Mouse (Mus musculus): ENCODE data around the gene Otulin.

The Otulin gene

GRCm38 (mm10) chr15:27502338-27502737 is 128.2 kb downstream of the Otulin start:
- no peak for DNase-seq (ENCODE audit: low spot score)

- no peak for DNase-seq (ENCODE audit: low spot score)
Measured at GRCm38 (mm10) chr15:27500390-27500789, 130.1 kb downstream of the Otulin start.

DNA sequence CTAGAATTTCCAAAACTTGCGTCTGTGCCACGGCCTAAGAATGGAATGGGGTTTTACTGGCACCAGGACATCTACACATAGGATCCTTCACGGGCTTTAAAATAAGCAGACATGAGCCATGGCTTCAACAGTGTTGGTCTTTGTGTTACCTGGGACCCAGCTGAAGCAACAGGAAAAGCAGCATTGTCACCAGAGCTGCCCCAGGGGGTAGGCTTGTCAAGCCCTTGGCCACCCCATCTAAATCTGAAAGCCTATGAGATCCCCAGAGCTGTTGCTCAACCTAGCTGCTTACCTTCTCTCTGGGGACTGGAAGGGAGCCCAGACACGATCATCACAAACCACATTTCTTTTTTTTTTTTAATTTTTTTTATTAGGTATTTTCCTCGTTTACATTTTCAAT is 132.4 kb downstream of the Otulin start:
- no peak for DNase-seq (ENCODE audit: low spot score)

GRCm38 (mm10) chr15:27497300-27497997 is 133.0 kb downstream of the Otulin start:
- no peak for DNase-seq (ENCODE audit: low spot score)

- no peak for DNase-seq (ENCODE audit: low spot score)
Measured at GRCm38 (mm10) chr15:27496596-27497299, 133.7 kb downstream of the Otulin start.

DNA sequence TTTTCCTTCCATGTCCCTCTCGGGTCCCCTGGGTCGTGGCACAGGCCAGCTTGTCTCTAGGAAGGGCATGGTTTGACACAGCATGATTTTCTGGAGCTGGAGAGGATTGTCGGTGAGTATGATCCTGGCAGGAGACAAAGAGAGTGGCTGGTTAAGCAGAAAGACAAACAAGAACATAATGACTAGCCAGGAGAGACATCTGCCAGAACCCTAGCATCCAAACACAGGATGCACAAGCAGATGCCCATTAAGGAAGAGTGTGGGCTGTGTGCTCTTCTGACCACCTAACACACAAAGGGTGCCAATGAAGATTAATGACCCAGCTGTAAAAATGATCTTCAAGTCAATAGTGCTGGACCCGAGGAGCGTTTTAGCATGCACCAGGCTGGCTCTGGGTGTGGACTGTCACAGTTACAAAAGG is 134.5 kb downstream of the Otulin start:
- DNase-seq (ENCODE audit: low spot score): no peak

DNA sequence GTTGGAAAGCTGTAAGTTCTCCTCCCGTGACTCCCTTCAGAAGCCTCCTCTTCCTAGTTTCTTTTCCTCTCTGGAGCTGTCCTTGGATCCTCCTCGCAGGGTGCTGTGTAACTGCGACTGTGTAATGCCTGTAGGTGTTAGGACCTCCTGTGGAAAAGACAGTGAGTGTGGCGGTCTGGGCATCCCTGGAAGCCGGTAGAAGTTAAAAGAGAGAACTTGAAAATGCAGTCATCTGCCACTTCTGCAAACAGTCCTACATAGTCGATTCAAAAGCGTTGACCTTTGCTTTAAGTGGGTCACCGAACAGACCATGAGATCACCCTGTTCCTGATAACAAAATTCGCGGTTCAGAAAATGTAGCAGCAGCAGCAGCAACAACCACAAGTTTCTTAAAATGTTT is 137.0 kb downstream of the Otulin start:
- DNase-seq (ENCODE audit: low spot score): no peak

- DNase-seq (ENCODE audit: low spot score): no peak
Measured at GRCm38 (mm10) chr15:27492734-27493133, 137.8 kb downstream of the Otulin start.

Measured in urinary bladder, postnatal 25 days (tissue).